ENCODE assay signal across 9 mouse cellular contexts in genomic region chr4:134478031-134478430, GRCm38 (mm10). TPM values are rescaled to one million over a fixed set of nuclear protein-coding genes. Genes with fewer than 3 reads are reported as not detected.
DNase-seq lines count a peak whose midpoint lies in the region; ATAC-seq and TF ChIP-seq lines count a peak whose summit lies in the region.
"Had no signal": no experiment of that assay in that cellular context is flagged by ENCODE, and none has a peak within 500 bp of the region (broad histone marks: within the 10 kb centered on the region; RNA-seq: fewer than 3 reads in every experiment).

No protein-coding gene starts in this region.

- peak; percentile 97 for TF ChIP-seq CTCF in bone marrow macrophage, adult 2 months (IDR thresholded peaks at IDR 0.05; ENCODE audit: low read depth, low read length)

- H3K27ac ChIP-seq in bone marrow macrophage, adult 2 months (ENCODE audit: insufficient read depth, low read depth, low read length) = no peak overlapping the region
- H3K27ac ChIP-seq in heart, embryonic 14.5 days (replicated peaks in 1 of 2; ENCODE audit: control insufficient read depth in 1 of 2, insufficient read depth in 1 of 2, low read depth in 2 of 2, low read length in 2 of 2) = no peak overlapping the region
- no peak overlapping the region for H3K27ac ChIP-seq in liver, embryonic 12.5 days
- H3K27ac ChIP-seq: embryonic facial prominence, embryonic 12.5 days had no signal

- no peaks in the 10 kb centered on the region; the same call in 1 of the 2 replicates for H3K27me3 ChIP-seq in heart, embryonic 14.5 days (ENCODE audit: control insufficient read depth, insufficient read depth, low read length)
- H3K27me3 ChIP-seq in liver, embryonic 12.5 days (replicated peaks) = peaks cover 17% of the 10 kb centered on the region
- H3K27me3 ChIP-seq in splenic B cell, adult 2 months (ENCODE audit: control insufficient read depth, insufficient read depth, low read length, poor library complexity, severe bottlenecking) = no peaks in the 10 kb centered on the region

- WGBS in heart, embryonic 14.5 days = 6% methylated on average over 9 of the region's 9 CpGs
- 7% methylated on average over 9 of the region's 9 CpGs for WGBS in liver, embryonic 12.5 days (ENCODE audit: insufficient replicate concordance)

- TF ChIP-seq POLR2A in bone marrow macrophage, adult 2 months (IDR thresholded peaks at IDR 0.05; ENCODE audit: borderline replicate concordance, low read depth, low read length) = no peak

- H3K4me1 ChIP-seq in bone marrow macrophage, adult 2 months (ENCODE audit: control insufficient read depth, insufficient read depth, low read length) = no peaks in the 10 kb centered on the region
- H3K4me1 ChIP-seq in heart, embryonic 14.5 days (ENCODE audit: control insufficient read depth in 2 of 2, insufficient read depth in 2 of 2, low read length in 2 of 2) = no peaks in the 10 kb centered on the region
- peaks cover 6% of the 10 kb centered on the region; the same call in 1 of the 2 replicates for H3K4me1 ChIP-seq in liver, embryonic 12.5 days
- H3K4me1 ChIP-seq: embryonic facial prominence, embryonic 12.5 days had no signal

- DNase-seq in CD4-positive helper T cell, adult 2 months (ENCODE audit: low read depth, low spot score) = peak; percentile 89
- peak; percentile 95 for DNase-seq in kidney, postnatal 10 days
- peak; percentile 89 to 93 for DNase-seq in natural killer cell, adult 2 months (ENCODE audit: low spot score in 2 of 2)
- DNase-seq in splenic B cell, adult 2 months (ENCODE audit: low read depth, low spot score) = peak; percentile 94

- H3K9me3 ChIP-seq in heart, embryonic 14.5 days (ENCODE audit: control insufficient read depth, low read length) = no peaks in the 10 kb centered on the region
- no peaks in the 10 kb centered on the region for H3K9me3 ChIP-seq in liver, embryonic 12.5 days (replicated peaks)
- H3K9me3 ChIP-seq: embryonic facial prominence, embryonic 12.5 days had no signal

- no peak overlapping the region for H3K4me3 ChIP-seq in bone marrow macrophage, adult 2 months (ENCODE audit: insufficient read depth, low read length)
- no peak overlapping the region for H3K4me3 ChIP-seq in heart, embryonic 14.5 days (ENCODE audit: control insufficient read depth in 1 of 2, insufficient read depth in 1 of 2, low read depth in 1 of 2, low read length in 2 of 2)
- no peak overlapping the region for H3K4me3 ChIP-seq in liver, embryonic 12.5 days
- H3K4me3 ChIP-seq: embryonic facial prominence, embryonic 12.5 days had no signal

- peaks cover 35% of the 10 kb centered on the region for H3K36me3 ChIP-seq in heart, embryonic 14.5 days (ENCODE audit: control insufficient read depth, insufficient read depth, low read length)
- peaks cover 34% of the 10 kb centered on the region for H3K36me3 ChIP-seq in liver, embryonic 12.5 days
- H3K36me3 ChIP-seq in splenic B cell, adult 2 months (ENCODE audit: control insufficient read depth, insufficient read depth, low read length, poor library complexity, severe bottlenecking) = no peaks in the 10 kb centered on the region

- ATAC-seq in erythroid progenitor cell, adult 5-6 weeks (replicated peaks; ENCODE audit: low FRiP score, poor library complexity, severe bottlenecking) = peak; percentile 93
- no peak; the same call in 1 of the 2 replicates for ATAC-seq in heart, embryonic 14.5 days (ENCODE audit: insufficient number of reproducible peaks, insufficient read depth, low FRiP score, low read depth)
- ATAC-seq in liver, embryonic 12.5 days = peak; percentile 64

- H3K4me2 ChIP-seq in heart, embryonic 14.5 days (ENCODE audit: low read length) = no peak overlapping the region
- H3K4me2 ChIP-seq in liver, embryonic 12.5 days = no peak overlapping the region
- H3K4me2 ChIP-seq: embryonic facial prominence, embryonic 12.5 days had no signal

- 0 out of 2 replicates have a peak overlapping the region, but pooled peaks have one; percentile 46 for H3K9ac ChIP-seq in heart, embryonic 14.5 days (ENCODE audit: low read length)
- H3K9ac ChIP-seq in liver, embryonic 12.5 days = no peak overlapping the region
- H3K9ac ChIP-seq: embryonic facial prominence, embryonic 12.5 days had no signal

RNA-seq across cellular contexts. Expression of gene Stmn1, which starts 9.9 kb away (rescaled TPM):
- 314 and 367 TPM in 2 replicates for polyA plus RNA-seq in bone marrow macrophage, adult 2 months (2012; ENCODE audit: insufficient read depth, insufficient read length, missing spikeins)
- total RNA-seq in erythroid progenitor cell, adult 5-6 weeks (2015; ENCODE audit: low replicate concordance) = 429 and 552 TPM in 2 replicates
- total RNA-seq in erythroid progenitor cell, adult 5-6 weeks (2017; ENCODE audit: low replicate concordance) = 378 and 383 TPM in 2 replicates
- polyA plus RNA-seq in heart, embryonic 14.5 days (2014; fragmentation: Nextera tagmentation; extraction: Ambion mirVana) = 933 and 977 TPM in 2 replicates
- polyA plus RNA-seq in liver, embryonic 12.5 days (2016; fragmentation: Nextera tagmentation; extraction: Ambion mirVana) = 558 and 570 TPM in 2 replicates

RNA-seq across cellular contexts. Expression of gene Paqr7, which starts 18.5 kb away (rescaled TPM):
- 37.0 and 41.9 TPM in 2 replicates for polyA plus RNA-seq in bone marrow macrophage, adult 2 months (2012; ENCODE audit: insufficient read depth, insufficient read length, missing spikeins)
- 1.7 and 3.6 TPM in 2 replicates for total RNA-seq in erythroid progenitor cell, adult 5-6 weeks (2015; ENCODE audit: low replicate concordance)
- 1.6 and 1.9 TPM in 2 replicates for total RNA-seq in erythroid progenitor cell, adult 5-6 weeks (2017; ENCODE audit: low replicate concordance)
- 4.2 and 4.6 TPM in 2 replicates for polyA plus RNA-seq in heart, embryonic 14.5 days (2014; fragmentation: Nextera tagmentation; extraction: Ambion mirVana)
- polyA plus RNA-seq in liver, embryonic 12.5 days (2016; fragmentation: Nextera tagmentation; extraction: Ambion mirVana) = 6.5 and 7.2 TPM in 2 replicates

RNA-seq across cellular contexts. Expression of gene Aunip, which starts 32.8 kb away (rescaled TPM):
- 4.0 and 4.4 TPM in 2 replicates for polyA plus RNA-seq in bone marrow macrophage, adult 2 months (2012; ENCODE audit: insufficient read depth, insufficient read length, missing spikeins)
- total RNA-seq in erythroid progenitor cell, adult 5-6 weeks (2015; ENCODE audit: low replicate concordance) = 3.8 and 15.5 TPM in 2 replicates
- total RNA-seq in erythroid progenitor cell, adult 5-6 weeks (2017; ENCODE audit: low replicate concordance) = 16.3 and 20.5 TPM in 2 replicates
- 2.3 and 3.2 TPM in 2 replicates for polyA plus RNA-seq in heart, embryonic 14.5 days (2014; fragmentation: Nextera tagmentation; extraction: Ambion mirVana)
- 26.9 and 27.6 TPM in 2 replicates for polyA plus RNA-seq in liver, embryonic 12.5 days (2016; fragmentation: Nextera tagmentation; extraction: Ambion mirVana)

RNA-seq across cellular contexts. Expression of gene Mtfr1l, which starts 57.2 kb away (rescaled TPM):
- 58.9 and 59.7 TPM in 2 replicates for polyA plus RNA-seq in bone marrow macrophage, adult 2 months (2012; ENCODE audit: insufficient read depth, insufficient read length, missing spikeins)
- 19.5 and 22.6 TPM in 2 replicates for total RNA-seq in erythroid progenitor cell, adult 5-6 weeks (2015; ENCODE audit: low replicate concordance)
- total RNA-seq in erythroid progenitor cell, adult 5-6 weeks (2017; ENCODE audit: low replicate concordance) = 17.2 and 17.9 TPM in 2 replicates
- 170 and 175 TPM in 2 replicates for polyA plus RNA-seq in heart, embryonic 14.5 days (2014; fragmentation: Nextera tagmentation; extraction: Ambion mirVana)
- polyA plus RNA-seq in liver, embryonic 12.5 days (2016; fragmentation: Nextera tagmentation; extraction: Ambion mirVana) = 69.3 and 72.1 TPM in 2 replicates
